Mouse (Mus musculus) C2C12 (cell line): ENCODE results near the gene Dennd2a.

ENCODE experiments used
- CTCF ChIP-seq: IDR thresholded peaks from one replicate; pipeline ENCODE4 v1.5.1; 2011; ENCODE audit not compliant: control insufficient read depth, insufficient read depth, insufficient read length
- MYOD1 ChIP-seq: IDR thresholded peaks from one replicate; pipeline ENCODE4 v1.6.1; 2011; ENCODE audit warnings: low read depth; ENCODE audit not compliant: control insufficient read depth, insufficient read length

DNA sequence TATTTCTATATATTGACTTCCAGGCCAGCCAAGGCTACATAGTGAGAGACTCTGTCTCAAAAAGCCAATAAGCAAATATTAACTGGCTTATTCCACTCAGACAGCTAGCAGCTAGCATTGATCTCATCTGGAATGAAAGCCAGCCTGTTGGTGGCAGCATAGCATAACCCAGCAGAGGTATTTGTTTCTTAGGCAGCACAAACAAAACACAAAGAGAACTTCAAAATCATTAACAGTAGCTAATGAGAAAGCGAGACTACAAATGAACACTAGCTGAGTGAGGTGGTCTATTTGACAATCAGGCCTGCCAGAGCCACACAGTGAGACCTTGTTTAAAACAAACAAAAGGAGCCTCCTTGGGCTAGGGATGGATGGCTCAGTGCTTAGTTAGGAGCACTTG lies 143.6 kb downstream of the Dennd2a start:
- TF ChIP-seq CTCF, result no peak
- no peak for TF ChIP-seq MYOD1
